Mouse (Mus musculus): Measurements from ENCODE around the gene Tmem270.

GRCm38 (mm10) chr5:134929988-134930387, 23.5 kb upstream of the Tmem270 start:
- TF ChIP-seq CTCF (IDR thresholded peaks at IDR 0.05) = no peak
- TF ChIP-seq POLR2A (IDR thresholded peaks at IDR 0.05; ENCODE audit: insufficient read depth, low read depth, low read length) = no peak

Measured in heart, adult 2 months (tissue).